Mouse (Mus musculus) liver, embryonic 14.5 days (tissue): Measurements from ENCODE around the gene Atn1. TPM values are rescaled to one million over a fixed set of nuclear protein-coding genes. Genes with fewer than 3 reads are reported as not detected.

Experiments
- ATAC-seq: fragments of 200-750 bp; cut with Nextera tagmentation; 2 replicates; pipeline ENCODE4 v1.8.0; 2017; ENCODE audit warnings: moderate number of reproducible peaks, mild to moderate bottlenecking, moderate library complexity; ENCODE audit not compliant: insufficient read depth
- DNase-seq, 3 experiments: peaks; one replicate each; pipeline ENCODE4 v3.0.0-alpha.2; 2012 to 2013; ENCODE audit warnings: low read depth in 3 of 3, low spot score in 3 of 3
- H3K27ac ChIP-seq: fragments of 300-500 bp; sonication (generic); 2 replicates; pipeline ENCODE4 v1.5.1; 2014; ENCODE audit warnings: moderate library complexity, mild to moderate bottlenecking, control low read depth, inconsistent platforms
- H3K27me3 ChIP-seq: fragments of 300-500 bp; sonication (generic); 2 replicates; pipeline ENCODE4 v1.6.1; 2014; ENCODE audit warnings: mild to moderate bottlenecking, low read length, moderate library complexity; ENCODE audit not compliant: control insufficient read depth, insufficient read depth
- H3K36me3 ChIP-seq: fragments of 300-500 bp; sonication (generic); replicated peaks from 2 replicates; pipeline ENCODE4 v1.6.1; 2014; ENCODE audit warnings: low read depth; ENCODE audit not compliant: control insufficient read depth, insufficient read depth
- H3K4me1 ChIP-seq, 2 experiments: fragments of 200-500 bp in 1 of 2; fragments of 300-500 bp in 1 of 2; sonication (generic) in 1 of 2; replicated peaks; 2 replicates each; pipeline ENCODE4 v1.6.1; 2012 to 2014; ENCODE audit warnings: antibody characterized with exemption in 1 of 2, inconsistent platforms in 1 of 2, low read length in 1 of 2; ENCODE audit not compliant: control insufficient read depth in 2 of 2, insufficient read depth in 2 of 2
- H3K4me2 ChIP-seq: fragments of 300-500 bp; sonication (generic); 2 replicates; pipeline ENCODE4 v1.6.1; 2014; ENCODE audit warnings: low read depth, mild to moderate bottlenecking, control low read depth, moderate library complexity
- H3K4me3 ChIP-seq, 2 experiments: fragments of 200-500 bp in 1 of 2; fragments of 300-500 bp in 1 of 2; sonication (generic) in 1 of 2; 2 replicates each; pipeline ENCODE4 v1.5.1; 2012 to 2014; ENCODE audit warnings: low read depth in 2 of 2, low read length in 2 of 2, mild to moderate bottlenecking in 2 of 2, control low read depth in 1 of 2, inconsistent platforms in 1 of 2, moderate library complexity in 1 of 2; ENCODE audit not compliant: insufficient read depth in 1 of 2
- H3K9ac ChIP-seq: fragments of 300-500 bp; sonication (generic); replicated peaks from 2 replicates; pipeline ENCODE4 v1.6.1; 2014; ENCODE audit warnings: mild to moderate bottlenecking, control low read depth, moderate library complexity
- H3K9me3 ChIP-seq: fragments of 300-500 bp; sonication (generic); 2 replicates; pipeline ENCODE4 v1.6.1; 2016; ENCODE audit warnings: low read length, mixed read lengths; ENCODE audit not compliant: control insufficient read depth
- CTCF ChIP-seq: IDR thresholded peaks from 2 replicates; pipeline ENCODE4 v1.5.1; 2016; ENCODE audit warnings: antibody characterized with exemption, low read depth, control low read depth
- EP300 ChIP-seq: IDR thresholded peaks from 2 replicates; pipeline ENCODE4 v1.6.1; 2016; ENCODE audit warnings: antibody characterized with exemption, low read depth
- WGBS: fragments of 180-500 bp; shearing (Covaris S2); extraction: QIAGEN DNeasy Blood & Tissue Kit; methylation state at CpG from one replicate; pipeline ENCODE4 v1.1.7; 2014; ENCODE audit not compliant: insufficient replicate concordance; 5-methylcytosine and 5-hydroxymethylcytosine counted together
- polyA plus RNA-seq, 2 experiments: library from polyadenylated mRNA; depleted of rRNA in 1 of 2; stranded (reverse) in 1 of 2; unstranded in 1 of 2; fragments of >200 nt; fragmentation: Nextera tagmentation in 1 of 2; extraction: Ambion mirVana in 1 of 2; gene quantifications; 2 replicates each; pipeline versions ENCODE4 v1.2.1 to v1.2.3; 2012 to 2014

The Atn1 gene
- polyA plus RNA-seq, 2 experiments: 0.58 to 2.8 TPM

- H3K4me2 ChIP-seq: peak within 1 kb of the TSS; percentile 52
- DNase-seq: no peak
- peaks cover 0 to 8% of the 10 kb centered on the region in 2 experiments; a peak in 2 of 4 replicates for H3K4me1 ChIP-seq
- WGBS: 2% methylated on average over 51 of the region's 54 CpGs
- peak within 1 kb of the TSS; percentile 11 to 46 for H3K4me3 ChIP-seq
- H3K9ac ChIP-seq: no peak within 1 kb of the TSS
- no peaks in the 10 kb centered on the region for H3K9me3 ChIP-seq
- H3K27ac ChIP-seq: no peak within 1 kb of the TSS
- no peaks in the 10 kb centered on the region for H3K36me3 ChIP-seq
- H3K27me3 ChIP-seq: peaks cover 30% of the 10 kb centered on the region
- no peak for TF ChIP-seq CTCF
- TF ChIP-seq EP300: no peak
- 0 out of 2 replicates have a peak, but pooled peaks have one; percentile 29 for ATAC-seq
These were observed 12.9 kb upstream of the Atn1 start, which contains the start of gene Eno2 for GRCm38 (mm10) chr6:124769101-124769765. Eno2 (minus strand) TSS chr6:124769673.

- Histone ChIP-seq H3K27ac (no peak overlapping the region), H3K4me2 (peak overlapping the region; percentile 52), H3K27me3 (peaks cover 30% of the 10 kb centered on the region), H3K4me1 (peaks cover 0 to 8% of the 10 kb centered on the region in 2 experiments; a peak in 2 of 4 replicates), H3K4me3 (peak overlapping the region in 1 of 2 experiments; percentile 11; a peak in 2 of 4 replicates), H3K9me3 (no peaks in the 10 kb centered on the region), H3K36me3 (no peaks in the 10 kb centered on the region), H3K9ac (no peak overlapping the region)
- TF ChIP-seq EP300 (no peak), CTCF (no peak)
- 3% methylated on average over 9 of the region's 9 CpGs for WGBS
- DNase-seq: no peak
- no peak for ATAC-seq
These were observed 12.3 kb upstream of the Atn1 start for GRCm38 (mm10) chr6:124768704-124769044.

- Histone ChIP-seq H3K27ac (no peak overlapping the region), H3K9ac (no peak overlapping the region), H3K4me3 (no peak overlapping the region), H3K27me3 (peaks cover 30% of the 10 kb centered on the region), H3K36me3 (no peaks in the 10 kb centered on the region), H3K9me3 (no peaks in the 10 kb centered on the region), H3K4me2 (peak overlapping the region; percentile 52), H3K4me1 (peaks cover 0 to 8% of the 10 kb centered on the region in 2 experiments; a peak in 2 of 4 replicates)
- DNase-seq: no peak
- WGBS: 23% methylated on average over 19 of the region's 19 CpGs
- TF ChIP-seq CTCF (no peak), EP300 (no peak)
- ATAC-seq: 0 out of 2 replicates have a peak, but pooled peaks have one; percentile 36
These were observed 11.8 kb upstream of the Atn1 start for GRCm38 (mm10) chr6:124767920-124768703.

GRCm38 (mm10) chr6:124767536-124767919 lies 11.2 kb upstream of the Atn1 start:
- ATAC-seq: no peak
- WGBS: 68% methylated on average over 4 of the region's 4 CpGs

GRCm38 (mm10) chr6:124765951-124766350 lies 9.6 kb upstream of the Atn1 start:
- H3K27ac ChIP-seq: no peak overlapping the region
- no peak overlapping the region for H3K4me2 ChIP-seq
- H3K9ac ChIP-seq: no peak overlapping the region
- no peak overlapping the region for H3K4me3 ChIP-seq
- no peaks in the 10 kb centered on the region for H3K36me3 ChIP-seq
- TF ChIP-seq CTCF (no peak), EP300 (no peak)
- no peak for DNase-seq
- no peak for ATAC-seq
- H3K27me3 ChIP-seq: peaks cover 30% of the 10 kb centered on the region
- 65% methylated on average over 7 of the region's 7 CpGs for whole genome bisulfite sequencing
- no peaks in the 10 kb centered on the region for H3K9me3 ChIP-seq
- peaks cover 0 to 8% of the 10 kb centered on the region in 2 experiments; a peak in 2 of 4 replicates for H3K4me1 ChIP-seq

More at GRCm38 (mm10) chr6:124767536-124767919, 11.2 kb upstream of the Atn1 start:
- H3K9ac ChIP-seq: no peak overlapping the region
- H3K4me1 ChIP-seq: peaks cover 0 to 8% of the 10 kb centered on the region in 2 experiments; a peak in 2 of 4 replicates
- no peak overlapping the region for H3K4me3 ChIP-seq
- DNase-seq: no peak
- no peak overlapping the region for H3K4me2 ChIP-seq
- H3K27ac ChIP-seq: no peak overlapping the region
- H3K36me3 ChIP-seq: no peaks in the 10 kb centered on the region
- H3K9me3 ChIP-seq: no peaks in the 10 kb centered on the region
- no peak for TF ChIP-seq CTCF
- H3K27me3 ChIP-seq: peaks cover 30% of the 10 kb centered on the region
